Mouse (Mus musculus): ENCODE results near the gene 4931406C07Rik.

DNA sequence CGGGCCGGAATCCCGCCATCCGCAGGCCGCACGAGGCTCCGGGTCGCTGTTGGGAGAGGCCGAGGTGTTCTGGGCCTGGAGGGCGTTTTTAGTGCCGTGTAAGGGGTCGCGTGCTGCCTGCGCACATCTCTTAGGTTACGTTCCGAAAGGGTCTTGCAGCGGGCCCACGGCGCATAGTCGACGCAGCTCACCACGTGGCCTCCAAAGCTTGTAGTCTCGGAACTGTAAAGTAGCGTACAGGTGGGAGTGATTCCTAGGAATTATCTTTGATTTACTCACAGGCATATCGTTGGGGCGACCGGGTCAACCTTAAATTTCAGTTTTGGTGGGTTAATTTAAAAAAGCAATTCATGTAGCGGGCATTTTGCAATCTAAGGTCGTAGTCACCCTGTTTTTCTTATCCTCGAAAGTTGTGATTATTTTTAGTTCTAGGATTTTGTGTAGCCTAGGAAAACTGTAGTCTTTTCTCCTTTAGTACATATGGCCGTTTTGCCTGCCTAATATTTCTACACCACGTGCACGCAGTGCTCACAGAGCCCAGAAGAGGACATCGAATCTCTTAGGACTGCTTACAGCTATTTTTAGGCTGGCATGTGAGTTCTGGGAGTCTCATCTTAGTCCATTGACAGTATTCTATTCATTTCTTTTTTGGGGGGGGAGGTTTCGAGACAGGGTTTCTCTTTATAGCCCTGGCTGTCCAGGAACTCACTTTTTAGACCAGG, at the start of gene 4931406C07Rik:
- TF ChIP-seq CHD2 (IDR thresholded peaks at IDR 0.05; ENCODE audit: low read length) (no peak), MXI1 (IDR thresholded peaks at IDR 0.05; ENCODE audit: low read depth, low read length) (no peak), CHD1 (IDR thresholded peaks at IDR 0.05; ENCODE audit: low read depth, low read length) (no peak), E2F4 (IDR thresholded peaks at IDR 0.05; ENCODE audit: borderline replicate concordance, low read depth, low read length) (no peak), NRF1 (IDR thresholded peaks at IDR 0.05; ENCODE audit: insufficient read depth, low read depth, low read length, poor library complexity, severe bottlenecking) (no peak), MYC (IDR thresholded peaks at IDR 0.05; ENCODE audit: low read depth, low read length) (no peak), TCF12 (IDR thresholded peaks at IDR 0.05; ENCODE audit: low read depth, low read length) (no peak), KAT2A (conservative IDR thresholded peaks at IDR 0.05; ENCODE audit: low read depth, low read length) (no peak), CTCF (IDR thresholded peaks at IDR 0.05 in 2 of 3, conservative IDR thresholded peaks at IDR 0.05 in 1 of 3; ENCODE audit: control insufficient read depth in 1 of 3, insufficient read depth in 1 of 3, low read depth in 2 of 3, low read length in 3 of 3, poor library complexity in 1 of 3, severe bottlenecking in 1 of 3) (no peak), POLR2AphosphoS5 (IDR thresholded peaks at IDR 0.05; ENCODE audit: borderline replicate concordance, low read depth, low read length) (no peak; the same call in 1 of the 2 replicates), MAFK (IDR thresholded peaks at IDR 0.05; ENCODE audit: borderline replicate concordance, low read depth, low read length) (no peak), MEF2A (IDR thresholded peaks at IDR 0.05; ENCODE audit: extremely low read depth, insufficient replicate concordance, low read depth, low read length, poor library complexity, severe bottlenecking) (no peak), POLR2AphosphoS2 (IDR thresholded peaks at IDR 0.05; ENCODE audit: low read length) (no peak)

All from MEL (cell line).